Mouse (Mus musculus): ENCODE data around the gene Tkt.

Gene Tkt

GRCm38 (mm10) chr14:30618746-30619275, 70.7 kb downstream of the Tkt start:
- DNase-seq (ENCODE audit: low spot score in 2 of 2), result no peak

GRCm38 (mm10) chr14:30619982-30620578, 71.9 kb downstream of the Tkt start:
- DNase-seq (ENCODE audit: low spot score in 2 of 2), result no peak

GRCm38 (mm10) chr14:30622130-30622529, 74.0 kb downstream of the Tkt start:
- no peak for DNase-seq (ENCODE audit: low spot score in 2 of 2)

GRCm38 (mm10) chr14:30622556-30622955, 74.4 kb downstream of the Tkt start:
- DNase-seq (ENCODE audit: low spot score in 2 of 2), result no peak
